Mouse (Mus musculus) limb, embryonic 13.5 days (tissue): ENCODE measurements around the gene Gm21973. TPM values are rescaled to one million over a fixed set of nuclear protein-coding genes. Genes with fewer than 3 reads are reported as not detected.

Experiments
- ATAC-seq: fragments of 200-750 bp; cut with Nextera tagmentation; 2 replicates; pipeline ENCODE4 v1.8.0; 2017; ENCODE audit warnings: low read depth, moderate number of reproducible peaks, moderate TSS enrichment; ENCODE audit not compliant: low FRiP score
- H3K27ac ChIP-seq: fragments of 300-500 bp; sonication (generic); 2 replicates; pipeline ENCODE4 v1.5.1; 2015; ENCODE audit warnings: inconsistent platforms, mild to moderate bottlenecking, moderate library complexity
- H3K27me3 ChIP-seq: fragments of 300-500 bp; sonication (generic); 2 replicates; pipeline ENCODE4 v1.6.1; 2015; ENCODE audit warnings: mild to moderate bottlenecking, inconsistent platforms
- H3K36me3 ChIP-seq: fragments of 300-500 bp; sonication (generic); 2 replicates; pipeline ENCODE4 v1.6.1; 2015; ENCODE audit warnings: inconsistent platforms, mild to moderate bottlenecking, moderate library complexity
- H3K4me1 ChIP-seq: fragments of 300-500 bp; sonication (generic); 2 replicates; pipeline ENCODE4 v1.6.1; 2015; ENCODE audit warnings: inconsistent platforms
- H3K4me2 ChIP-seq: fragments of 300-500 bp; sonication (generic); replicated peaks from 2 replicates; pipeline ENCODE4 v1.6.1; 2015; ENCODE audit warnings: inconsistent platforms, mild to moderate bottlenecking, moderate library complexity
- H3K4me3 ChIP-seq: fragments of 300-500 bp; sonication (generic); 2 replicates; pipeline ENCODE4 v1.5.1; 2015; ENCODE audit warnings: moderate library complexity, mild to moderate bottlenecking, inconsistent platforms
- H3K9ac ChIP-seq: fragments of 300-500 bp; sonication (generic); 2 replicates; pipeline ENCODE4 v1.6.1; 2015; ENCODE audit warnings: mild to moderate bottlenecking, inconsistent platforms
- H3K9me3 ChIP-seq: fragments of 300-500 bp; sonication (generic); 2 replicates; pipeline ENCODE4 v1.6.1; 2016; ENCODE audit warnings: inconsistent platforms
- WGBS: fragments of 180-500 bp; shearing (Covaris S2); methylation state at CpG from one replicate; pipeline ENCODE4 v1.1.7; 2015; 5-methylcytosine and 5-hydroxymethylcytosine counted together
- polyA plus RNA-seq: library from polyadenylated mRNA; unstranded; fragments of >200 nt; fragmentation: Nextera tagmentation; extraction: Ambion mirVana; gene quantifications from 2 replicates; pipeline ENCODE4 v1.2.1, GENCODE M21; 2015

The Gm21973 gene
- not detected in 2 replicates for polyA plus RNA-seq

DNA sequence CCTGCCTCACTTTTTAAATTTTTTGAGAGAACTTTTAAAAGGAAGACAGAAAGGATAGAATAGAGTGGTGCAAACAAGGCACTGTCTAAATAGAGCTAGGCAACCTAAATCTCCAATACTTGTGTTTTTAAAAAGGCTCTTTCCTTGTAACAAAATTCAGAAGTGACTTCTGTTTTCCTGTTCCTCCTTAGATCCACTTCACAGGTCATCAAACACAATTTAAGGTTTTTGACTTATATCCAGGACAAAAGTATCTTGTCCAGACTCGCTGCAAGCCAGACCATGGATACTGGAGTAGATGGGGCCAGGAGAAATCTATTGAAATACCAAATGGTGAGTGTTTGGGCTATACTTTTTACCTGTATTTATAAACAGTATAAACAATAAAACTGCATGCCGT is at the start of gene Gm21973:
Gene Gm21973 (plus strand): TSS at position 301 of the 400 bp plus-strand sequence.
- Histone ChIP-seq H3K27me3 (no peaks in the 10 kb centered on the region), H3K9me3 (no peaks in the 10 kb centered on the region), H3K4me2 (no peak within 1 kb of the TSS), H3K9ac (no peak within 1 kb of the TSS), H3K4me1 (no peaks in the 10 kb centered on the region), H3K27ac (no peak within 1 kb of the TSS), H3K4me3 (no peak within 1 kb of the TSS), H3K36me3 (no peaks in the 10 kb centered on the region)
- WGBS, result 88% methylated on average over 2 of the region's 2 CpGs
- ATAC-seq, result no peak

DNA sequence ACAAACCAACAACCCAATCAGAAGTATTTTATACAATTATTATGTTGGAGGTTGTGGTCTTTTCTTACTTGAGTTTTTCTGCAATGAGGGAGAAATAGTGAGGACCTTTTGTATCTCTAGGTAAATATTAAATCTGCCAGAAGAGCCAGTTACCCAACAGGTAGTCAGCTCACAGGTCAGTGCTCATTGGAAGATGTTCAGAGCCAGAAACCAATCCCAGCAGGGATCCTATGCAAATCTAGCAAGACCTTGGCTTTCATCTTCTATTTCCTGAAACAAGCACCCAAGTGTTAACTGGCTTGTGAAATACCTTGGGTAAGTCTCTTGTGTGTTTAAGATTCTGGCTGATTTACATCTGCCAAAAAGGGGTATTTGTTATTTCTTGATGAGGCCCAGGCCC is 48.8 kb upstream of the Gm21973 start:
- Histone ChIP-seq H3K4me1 (no peaks in the 10 kb centered on the region), H3K4me3 (no peak overlapping the region), H3K27me3 (no peaks in the 10 kb centered on the region), H3K9me3 (no peaks in the 10 kb centered on the region), H3K36me3 (no peaks in the 10 kb centered on the region), H3K4me2 (no peak overlapping the region), H3K27ac (no peak overlapping the region), H3K9ac (no peak overlapping the region)
- no peak for ATAC-seq

GRCm38 (mm10) chr15:10277461-10277860 is 47.7 kb upstream of the Gm21973 start:
- no peaks in the 10 kb centered on the region for H3K4me1 ChIP-seq
- H3K36me3 ChIP-seq, result no peaks in the 10 kb centered on the region
- WGBS, result 80% methylated on average over 4 of the region's 4 CpGs
- H3K9me3 ChIP-seq, result no peaks in the 10 kb centered on the region
- no peaks in the 10 kb centered on the region for H3K27me3 ChIP-seq
- H3K4me2 ChIP-seq, result no peak overlapping the region
- no peak overlapping the region for H3K27ac ChIP-seq
- no peak for ATAC-seq
- no peak overlapping the region for H3K4me3 ChIP-seq
- no peak overlapping the region for H3K9ac ChIP-seq

- H3K4me1 ChIP-seq, result no peaks in the 10 kb centered on the region
- no peaks in the 10 kb centered on the region for H3K27me3 ChIP-seq
- WGBS, result 86% methylated on average over 5 of the region's 5 CpGs
- H3K27ac ChIP-seq, result no peak overlapping the region
- H3K4me3 ChIP-seq, result no peak overlapping the region
- no peak overlapping the region for H3K4me2 ChIP-seq
- H3K9me3 ChIP-seq, result no peaks in the 10 kb centered on the region
- ATAC-seq, result no peak
- no peaks in the 10 kb centered on the region for H3K36me3 ChIP-seq
- H3K9ac ChIP-seq, result no peak overlapping the region
Measured at GRCm38 (mm10) chr15:10281546-10281945, 43.6 kb upstream of the Gm21973 start.

GRCm38 (mm10) chr15:10283661-10284060 is 41.5 kb upstream of the Gm21973 start:
- Histone ChIP-seq H3K4me3 (no peak overlapping the region), H3K4me1 (no peaks in the 10 kb centered on the region), H3K4me2 (no peak overlapping the region), H3K27me3 (no peaks in the 10 kb centered on the region), H3K27ac (no peak overlapping the region), H3K9me3 (no peaks in the 10 kb centered on the region), H3K9ac (no peak overlapping the region), H3K36me3 (no peaks in the 10 kb centered on the region)
- no peak for ATAC-seq

GRCm38 (mm10) chr15:10296570-10296969 is 28.6 kb upstream of the Gm21973 start:
- no peak for ATAC-seq
- Histone ChIP-seq H3K9me3 (no peaks in the 10 kb centered on the region), H3K4me1 (no peaks in the 10 kb centered on the region), H3K4me3 (no peak overlapping the region), H3K4me2 (no peak overlapping the region), H3K36me3 (no peaks in the 10 kb centered on the region), H3K27me3 (no peaks in the 10 kb centered on the region), H3K9ac (no peak overlapping the region), H3K27ac (no peak overlapping the region)
- 85% methylated on average over 1 of the region's 1 CpGs for WGBS

DNA sequence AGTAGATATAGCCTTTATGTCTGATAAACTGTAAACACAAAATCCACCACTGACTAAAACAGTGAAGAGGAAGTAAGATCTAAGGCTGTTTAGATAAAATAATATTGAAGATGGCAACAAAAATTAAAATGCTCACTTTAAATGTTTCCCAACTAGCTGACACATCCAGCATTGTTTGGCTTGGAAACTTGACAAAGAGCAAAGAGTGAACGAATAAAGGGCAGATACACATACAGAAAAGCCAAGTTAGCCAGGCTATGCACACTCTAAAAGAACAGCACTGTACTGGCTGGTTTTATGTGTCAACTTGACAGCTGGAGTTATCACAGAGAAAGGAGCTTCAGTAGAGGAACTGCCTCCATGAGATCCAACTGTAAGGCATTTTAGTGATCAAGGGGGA is 27.1 kb upstream of the Gm21973 start:
- Histone ChIP-seq H3K9ac (no peak overlapping the region), H3K9me3 (no peaks in the 10 kb centered on the region), H3K27me3 (no peaks in the 10 kb centered on the region), H3K27ac (no peak overlapping the region), H3K4me2 (no peak overlapping the region), H3K36me3 (no peaks in the 10 kb centered on the region), H3K4me1 (no peaks in the 10 kb centered on the region), H3K4me3 (no peak overlapping the region)
- 80% methylated on average over 1 of the region's 1 CpGs for WGBS
- no peak for ATAC-seq

GRCm38 (mm10) chr15:10299467-10299866 is 25.7 kb upstream of the Gm21973 start:
- 87% methylated on average over 3 of the region's 3 CpGs for WGBS
- H3K36me3 ChIP-seq, result no peaks in the 10 kb centered on the region
- no peak overlapping the region for H3K9ac ChIP-seq
- ATAC-seq, result no peak
- no peak overlapping the region for H3K4me3 ChIP-seq
- H3K27ac ChIP-seq, result no peak overlapping the region
- H3K27me3 ChIP-seq, result no peaks in the 10 kb centered on the region
- H3K9me3 ChIP-seq, result no peaks in the 10 kb centered on the region
- H3K4me1 ChIP-seq, result no peaks in the 10 kb centered on the region
- no peak overlapping the region for H3K4me2 ChIP-seq

DNA sequence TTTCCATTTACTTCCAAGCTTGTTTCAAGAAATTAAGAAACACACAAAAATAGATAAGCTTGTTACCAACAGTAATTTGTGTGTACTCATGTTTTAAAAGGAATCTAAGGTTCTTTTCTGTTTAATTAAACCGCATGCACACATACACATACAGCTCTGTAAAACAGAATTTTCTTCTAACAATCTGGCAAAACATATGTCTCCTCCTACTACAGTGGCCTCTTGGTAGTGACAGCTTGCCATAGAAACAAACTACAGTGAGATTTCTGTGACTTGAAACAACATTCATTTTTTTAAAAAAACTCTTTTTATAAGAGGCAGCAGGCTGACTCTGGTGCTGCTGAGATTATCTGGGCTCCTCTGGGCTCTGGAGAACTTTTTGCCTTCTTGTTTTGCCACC is 18.7 kb upstream of the Gm21973 start:
- Histone ChIP-seq H3K27me3 (no peaks in the 10 kb centered on the region), H3K27ac (no peak overlapping the region), H3K9me3 (no peaks in the 10 kb centered on the region), H3K4me3 (no peak overlapping the region), H3K4me1 (no peaks in the 10 kb centered on the region), H3K9ac (no peak overlapping the region), H3K4me2 (no peak overlapping the region), H3K36me3 (no peaks in the 10 kb centered on the region)
- no peak for ATAC-seq
- WGBS, result 91% methylated on average over 1 of the region's 1 CpGs

- H3K4me1 ChIP-seq, result no peaks in the 10 kb centered on the region
- H3K4me2 ChIP-seq, result no peak overlapping the region
- no peaks in the 10 kb centered on the region for H3K9me3 ChIP-seq
- H3K4me3 ChIP-seq, result no peak overlapping the region
- H3K9ac ChIP-seq, result no peak overlapping the region
- H3K27me3 ChIP-seq, result no peaks in the 10 kb centered on the region
- ATAC-seq, result no peak
- 69% methylated on average over 5 of the region's 5 CpGs for WGBS
- no peaks in the 10 kb centered on the region for H3K36me3 ChIP-seq
- H3K27ac ChIP-seq, result no peak overlapping the region
Measured at GRCm38 (mm10) chr15:10311826-10312225, 13.4 kb upstream of the Gm21973 start.

DNA sequence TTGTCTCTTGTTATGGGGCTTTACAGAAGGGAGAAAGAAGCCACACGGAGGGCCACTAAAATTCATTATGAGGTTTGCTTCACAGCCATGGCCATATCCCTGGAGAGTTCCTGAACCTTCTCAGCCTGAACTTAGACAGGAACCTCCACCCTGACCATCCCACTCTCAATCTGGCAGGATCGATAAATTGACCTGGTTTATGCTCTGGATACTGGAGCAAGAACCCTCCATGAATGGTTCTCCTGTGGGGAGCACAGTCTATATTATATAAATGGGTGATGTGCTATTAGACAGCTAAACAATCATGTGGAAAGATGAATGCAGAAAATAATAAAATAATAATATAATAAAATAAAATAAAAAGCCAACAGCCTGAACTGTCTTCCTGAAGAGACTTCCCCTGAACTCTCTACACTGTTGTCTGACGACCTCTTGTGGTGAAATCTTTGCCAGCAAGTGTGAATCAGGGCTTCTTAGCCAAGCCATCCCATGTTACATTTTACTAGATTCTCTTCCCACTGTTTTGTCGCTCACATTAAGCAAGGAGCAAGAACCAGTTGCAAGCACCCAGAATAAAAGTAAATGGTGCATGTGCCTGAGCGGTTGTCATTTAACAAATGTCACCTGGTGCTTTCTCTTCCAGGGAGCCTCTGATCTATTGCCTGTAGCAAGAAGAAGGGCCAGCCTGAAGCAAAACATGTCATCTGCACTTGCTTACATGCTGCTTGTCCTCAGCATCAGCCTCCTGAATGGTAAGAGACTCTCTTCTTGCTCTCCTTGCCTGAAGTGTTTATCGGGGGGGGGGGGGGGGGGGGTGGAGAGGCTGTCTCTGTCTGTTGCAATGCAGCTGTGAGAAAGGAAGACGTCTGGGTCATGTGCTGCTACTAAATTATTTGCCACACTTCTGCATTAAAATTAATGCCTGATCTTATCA is 11.4 kb upstream of the Gm21973 start:
- no peaks in the 10 kb centered on the region for H3K36me3 ChIP-seq
- H3K9ac ChIP-seq, result no peak overlapping the region
- H3K4me3 ChIP-seq, result no peak overlapping the region
- 54% methylated on average over 7 of the region's 7 CpGs for WGBS
- H3K9me3 ChIP-seq, result no peaks in the 10 kb centered on the region
- H3K4me2 ChIP-seq, result no peak overlapping the region
- no peaks in the 10 kb centered on the region for H3K27me3 ChIP-seq
- H3K27ac ChIP-seq, result no peak overlapping the region
- ATAC-seq, result peak; percentile 48; the same call in 1 of the 2 replicates
- H3K4me1 ChIP-seq, result no peaks in the 10 kb centered on the region

- no peaks in the 10 kb centered on the region for H3K9me3 ChIP-seq
- no peaks in the 10 kb centered on the region for H3K27me3 ChIP-seq
- ATAC-seq, result no peak
- H3K27ac ChIP-seq, result no peak overlapping the region
- no peak overlapping the region for H3K4me2 ChIP-seq
- 86% methylated on average over 3 of the region's 3 CpGs for WGBS
- H3K4me1 ChIP-seq, result no peaks in the 10 kb centered on the region
- no peak overlapping the region for H3K9ac ChIP-seq
- no peaks in the 10 kb centered on the region for H3K36me3 ChIP-seq
- no peak overlapping the region for H3K4me3 ChIP-seq
Measured at GRCm38 (mm10) chr15:10330626-10331025, 5.4 kb downstream of the Gm21973 start.

DNA sequence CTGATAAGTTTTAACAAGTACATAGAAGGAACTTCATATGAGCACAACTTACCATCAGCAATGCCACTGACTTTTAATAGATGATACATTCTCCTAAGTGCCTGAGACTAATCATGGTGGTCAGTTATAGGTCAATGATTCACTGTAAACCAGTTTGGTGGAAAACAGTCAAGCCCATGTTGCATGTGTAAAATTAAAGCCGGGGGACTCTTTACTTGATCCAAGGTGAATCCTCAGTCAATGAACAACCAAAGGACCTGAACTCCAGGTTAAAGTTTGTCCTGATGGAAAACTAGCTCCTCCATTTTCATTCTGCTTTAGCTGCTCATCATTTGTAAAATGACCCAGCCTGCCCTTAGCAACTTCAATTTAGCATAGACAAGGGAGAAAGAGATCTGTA is 7.4 kb downstream of the Gm21973 start:
- Histone ChIP-seq H3K27ac (no peak overlapping the region), H3K4me2 (no peak overlapping the region), H3K4me3 (no peak overlapping the region), H3K36me3 (no peaks in the 10 kb centered on the region), H3K9ac (no peak overlapping the region), H3K4me1 (no peaks in the 10 kb centered on the region), H3K27me3 (no peaks in the 10 kb centered on the region), H3K9me3 (no peaks in the 10 kb centered on the region)
- ATAC-seq, result no peak
- WGBS, result 88% methylated on average over 1 of the region's 1 CpGs
